Mouse (Mus musculus): ENCODE measurements at regions not wholly inside any gene's neighbourhood (a gene's known extent, or its start where the extent isn't known, plus 50 kb on each side); places are given as distances from the start of the nearest gene placed in this dataset.
"Not testable (repeated sequence)": the region's sequence is repeated elsewhere in the genome, so short reads cannot be mapped to it uniquely, and the experiment has no call there.

- Histone ChIP-seq H3K4me3 (no peak overlapping the region), H3K4me1 (no peaks in the 10 kb centered on the region), H3K9ac (no peak overlapping the region), H3K27me3 (no peaks in the 10 kb centered on the region), H3K9me3 (no peaks in the 10 kb centered on the region), H3K27ac (no peak overlapping the region), H3K4me2 (no peak overlapping the region), H3K36me3 (no peaks in the 10 kb centered on the region)
- 61% methylated on average over 3 of the region's 3 CpGs for WGBS
- ATAC-seq (ENCODE audit: insufficient number of reproducible peaks, low FRiP score, low TSS enrichment, low read depth) = no peak
These were observed 278.4 kb upstream of the Irx1 start for GRCm38 (mm10) chr13:72241919-72242318.

- no peak overlapping the region for H3K27ac ChIP-seq
- no peak overlapping the region for H3K4me2 ChIP-seq
- H3K27me3 ChIP-seq = no peaks in the 10 kb centered on the region
- no peaks in the 10 kb centered on the region for H3K36me3 ChIP-seq
- H3K4me3 ChIP-seq = no peak overlapping the region
- H3K4me1 ChIP-seq = no peaks in the 10 kb centered on the region
- H3K9me3 ChIP-seq = no peaks in the 10 kb centered on the region
- no peak overlapping the region for H3K9ac ChIP-seq
- no peak for ATAC-seq (ENCODE audit: insufficient number of reproducible peaks, low FRiP score, low TSS enrichment, low read depth)
These were observed 286.9 kb upstream of the Irx1 start for GRCm38 (mm10) chr13:72250419-72250818.

GRCm38 (mm10) chr13:72253242-72253641 is 289.7 kb upstream of the Irx1 start:
- ATAC-seq (ENCODE audit: insufficient number of reproducible peaks, low FRiP score, low TSS enrichment, low read depth); H3K9me3 ChIP-seq; H3K4me2 ChIP-seq; H3K27me3 ChIP-seq; H3K9ac ChIP-seq; H3K36me3 ChIP-seq; H3K4me1 ChIP-seq; H3K27ac ChIP-seq; H3K4me3 ChIP-seq: not testable (repeated sequence)
- WGBS = 43% methylated on average over 13 of the region's 13 CpGs

GRCm38 (mm10) chr13:72258794-72259193 is 295.3 kb upstream of the Irx1 start:
- no peaks in the 10 kb centered on the region for H3K4me1 ChIP-seq
- no peak overlapping the region for H3K4me2 ChIP-seq
- no peak overlapping the region for H3K9ac ChIP-seq
- WGBS = 90% methylated on average over 2 of the region's 2 CpGs
- H3K9me3 ChIP-seq = no peaks in the 10 kb centered on the region
- H3K4me3 ChIP-seq = no peak overlapping the region
- no peak overlapping the region for H3K27ac ChIP-seq
- H3K27me3 ChIP-seq = no peaks in the 10 kb centered on the region
- ATAC-seq (ENCODE audit: insufficient number of reproducible peaks, low FRiP score, low TSS enrichment, low read depth) = no peak
- no peaks in the 10 kb centered on the region for H3K36me3 ChIP-seq

- Histone ChIP-seq H3K4me3 (no peak overlapping the region), H3K9ac (no peak overlapping the region), H3K9me3 (no peaks in the 10 kb centered on the region), H3K4me1 (no peaks in the 10 kb centered on the region), H3K27ac (no peak overlapping the region), H3K36me3 (no peaks in the 10 kb centered on the region), H3K4me2 (no peak overlapping the region), H3K27me3 (no peaks in the 10 kb centered on the region)
- ATAC-seq (ENCODE audit: insufficient number of reproducible peaks, low FRiP score, low TSS enrichment, low read depth) = no peak
- WGBS = 67% methylated on average over 3 of the region's 3 CpGs
These were observed 300.9 kb upstream of the Irx1 start for GRCm38 (mm10) chr13:72264416-72264815.

GRCm38 (mm10) chr13:72265116-72265515 is 301.6 kb upstream of the Irx1 start:
- H3K4me1 ChIP-seq = no peaks in the 10 kb centered on the region
- no peaks in the 10 kb centered on the region for H3K27me3 ChIP-seq
- no peak overlapping the region for H3K27ac ChIP-seq
- no peaks in the 10 kb centered on the region for H3K9me3 ChIP-seq
- no peak for ATAC-seq (ENCODE audit: insufficient number of reproducible peaks, low FRiP score, low TSS enrichment, low read depth)
- no peak overlapping the region for H3K4me3 ChIP-seq
- no peak overlapping the region for H3K4me2 ChIP-seq
- WGBS = 89% methylated on average over 7 of the region's 7 CpGs
- no peaks in the 10 kb centered on the region for H3K36me3 ChIP-seq
- H3K9ac ChIP-seq = no peak overlapping the region

GRCm38 (mm10) chr13:72265650-72266049 is 302.1 kb upstream of the Irx1 start:
- H3K4me2 ChIP-seq = no peak overlapping the region
- no peak overlapping the region for H3K4me3 ChIP-seq
- H3K36me3 ChIP-seq = no peaks in the 10 kb centered on the region
- WGBS = 74% methylated on average over 11 of the region's 11 CpGs
- no peak for ATAC-seq (ENCODE audit: insufficient number of reproducible peaks, low FRiP score, low TSS enrichment, low read depth)
- H3K27me3 ChIP-seq = no peaks in the 10 kb centered on the region
- H3K9me3 ChIP-seq = no peaks in the 10 kb centered on the region
- no peak overlapping the region for H3K9ac ChIP-seq
- H3K4me1 ChIP-seq = no peaks in the 10 kb centered on the region
- no peak overlapping the region for H3K27ac ChIP-seq

GRCm38 (mm10) chr13:72266174-72266768 is 302.7 kb upstream of the Irx1 start:
- H3K9me3 ChIP-seq = no peaks in the 10 kb centered on the region
- no peaks in the 10 kb centered on the region for H3K36me3 ChIP-seq
- no peak overlapping the region for H3K9ac ChIP-seq
- no peaks in the 10 kb centered on the region for H3K27me3 ChIP-seq
- 62% methylated on average over 12 of the region's 12 CpGs for WGBS
- H3K4me2 ChIP-seq = no peak overlapping the region
- no peak for ATAC-seq (ENCODE audit: insufficient number of reproducible peaks, low FRiP score, low TSS enrichment, low read depth)
- H3K27ac ChIP-seq = no peak overlapping the region
- no peaks in the 10 kb centered on the region for H3K4me1 ChIP-seq
- H3K4me3 ChIP-seq = no peak overlapping the region

- ATAC-seq (ENCODE audit: insufficient number of reproducible peaks, low FRiP score, low TSS enrichment, low read depth) = no peak
- no peaks in the 10 kb centered on the region for H3K4me1 ChIP-seq
- 42% methylated on average over 2 of the region's 2 CpGs for WGBS
These were observed 316.8 kb upstream of the Irx1 start for GRCm38 (mm10) chr13:72280343-72280742.

GRCm38 (mm10) chr13:72280871-72281270 is 317.3 kb upstream of the Irx1 start:
- Histone ChIP-seq H3K27ac (no peak overlapping the region), H3K4me2 (no peak overlapping the region), H3K9ac (no peak overlapping the region), H3K27me3 (no peaks in the 10 kb centered on the region), H3K36me3 (no peaks in the 10 kb centered on the region), H3K4me3 (no peak overlapping the region), H3K4me1 (no peaks in the 10 kb centered on the region), H3K9me3 (no peaks in the 10 kb centered on the region)
- 74% methylated on average over 5 of the region's 5 CpGs for WGBS
- no peak for ATAC-seq (ENCODE audit: insufficient number of reproducible peaks, low FRiP score, low TSS enrichment, low read depth)

More at GRCm38 (mm10) chr13:72280343-72280742, 316.8 kb upstream of the Irx1 start:
- Histone ChIP-seq H3K36me3 (no peaks in the 10 kb centered on the region), H3K4me2 (no peak overlapping the region), H3K27me3 (no peaks in the 10 kb centered on the region), H3K9me3 (no peaks in the 10 kb centered on the region), H3K9ac (no peak overlapping the region), H3K27ac (no peak overlapping the region), H3K4me3 (no peak overlapping the region)

GRCm38 (mm10) chr13:72282764-72283163 is 319.2 kb upstream of the Irx1 start:
- 77% methylated on average over 3 of the region's 3 CpGs for WGBS
- H3K27ac ChIP-seq = no peak overlapping the region
- ATAC-seq (ENCODE audit: insufficient number of reproducible peaks, low FRiP score, low TSS enrichment, low read depth) = no peak

GRCm38 (mm10) chr13:72283701-72284100 is 320.2 kb upstream of the Irx1 start:
- Histone ChIP-seq H3K4me1 (no peaks in the 10 kb centered on the region), H3K4me2 (no peak overlapping the region), H3K9me3 (no peaks in the 10 kb centered on the region), H3K36me3 (no peaks in the 10 kb centered on the region), H3K27me3 (peaks cover 4% of the 10 kb centered on the region; the same call in 1 of the 2 replicates), H3K4me3 (no peak overlapping the region), H3K9ac (no peak overlapping the region), H3K27ac (no peak overlapping the region)
- 29% methylated on average over 1 of the region's 1 CpGs for WGBS
- ATAC-seq (ENCODE audit: insufficient number of reproducible peaks, low FRiP score, low TSS enrichment, low read depth) = no peak

More at GRCm38 (mm10) chr13:72282764-72283163, 319.2 kb upstream of the Irx1 start:
- H3K9me3 ChIP-seq = no peaks in the 10 kb centered on the region
- H3K36me3 ChIP-seq = no peaks in the 10 kb centered on the region
- H3K4me3 ChIP-seq = no peak overlapping the region
- H3K9ac ChIP-seq = no peak overlapping the region
- no peaks in the 10 kb centered on the region for H3K4me1 ChIP-seq
- H3K4me2 ChIP-seq = no peak overlapping the region
- no peaks in the 10 kb centered on the region for H3K27me3 ChIP-seq

- H3K27ac ChIP-seq = no peak overlapping the region
- peaks cover 25% of the 10 kb centered on the region for H3K27me3 ChIP-seq
- no peak overlapping the region for H3K9ac ChIP-seq
- no peaks in the 10 kb centered on the region for H3K36me3 ChIP-seq
- H3K4me1 ChIP-seq = no peaks in the 10 kb centered on the region
- no peaks in the 10 kb centered on the region for H3K9me3 ChIP-seq
- H3K4me3 ChIP-seq = no peak overlapping the region
- 89% methylated on average over 4 of the region's 4 CpGs for whole genome bisulfite sequencing
- H3K4me2 ChIP-seq = no peak overlapping the region
- no peak for ATAC-seq (ENCODE audit: insufficient number of reproducible peaks, low FRiP score, low TSS enrichment, low read depth)
These were observed 322.8 kb upstream of the Irx1 start for GRCm38 (mm10) chr13:72286301-72286700.
